Mouse (Mus musculus): Measurements from ENCODE around the gene Pacsin2.

The Pacsin2 gene

GRCm38 (mm10) chr15:83387911-83388310 is 76.5 kb downstream of the Pacsin2 start:
- no peak for TF ChIP-seq GATA4 (IDR thresholded peaks at IDR 0.05; ENCODE audit: insufficient replicate concordance, low read length)

- no peak for TF ChIP-seq GATA4 (IDR thresholded peaks at IDR 0.05; ENCODE audit: insufficient replicate concordance, low read length)
These were observed 80.8 kb downstream of the Pacsin2 start for GRCm38 (mm10) chr15:83383633-83384032.

- no peak for TF ChIP-seq GATA4 (IDR thresholded peaks at IDR 0.05; ENCODE audit: insufficient replicate concordance, low read length)
These were observed 81.3 kb downstream of the Pacsin2 start for GRCm38 (mm10) chr15:83383136-83383535.

DNA sequence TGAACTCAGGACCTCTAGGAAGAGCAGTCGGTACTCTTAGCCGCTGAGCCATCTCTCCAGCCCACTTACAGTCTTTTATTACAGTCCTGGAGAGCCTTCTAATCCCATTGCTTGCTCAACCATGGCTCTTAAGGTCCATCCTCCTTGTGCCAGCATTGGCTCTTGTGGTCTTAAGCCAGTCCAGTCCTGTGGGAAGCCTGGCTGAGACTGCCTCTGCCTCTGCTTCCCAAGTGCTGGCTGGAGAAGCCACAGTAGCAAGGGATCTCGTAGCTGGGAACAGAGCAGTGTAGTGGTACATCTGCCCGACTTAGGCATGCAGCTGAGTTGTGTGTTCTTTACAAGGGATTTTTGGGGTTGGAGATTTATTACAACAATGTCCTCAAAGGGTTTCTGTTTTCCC is 81.9 kb downstream of the Pacsin2 start:
- TF ChIP-seq GATA4 (IDR thresholded peaks at IDR 0.05; ENCODE audit: insufficient replicate concordance, low read length), result no peak

GRCm38 (mm10) chr15:83377153-83377552 is 87.3 kb downstream of the Pacsin2 start:
- TF ChIP-seq GATA4 (IDR thresholded peaks at IDR 0.05; ENCODE audit: insufficient replicate concordance, low read length), result no peak

- no peak for TF ChIP-seq GATA4 (IDR thresholded peaks at IDR 0.05; ENCODE audit: insufficient replicate concordance, low read length)
These were observed 89.3 kb downstream of the Pacsin2 start for GRCm38 (mm10) chr15:83375136-83375535.

DNA sequence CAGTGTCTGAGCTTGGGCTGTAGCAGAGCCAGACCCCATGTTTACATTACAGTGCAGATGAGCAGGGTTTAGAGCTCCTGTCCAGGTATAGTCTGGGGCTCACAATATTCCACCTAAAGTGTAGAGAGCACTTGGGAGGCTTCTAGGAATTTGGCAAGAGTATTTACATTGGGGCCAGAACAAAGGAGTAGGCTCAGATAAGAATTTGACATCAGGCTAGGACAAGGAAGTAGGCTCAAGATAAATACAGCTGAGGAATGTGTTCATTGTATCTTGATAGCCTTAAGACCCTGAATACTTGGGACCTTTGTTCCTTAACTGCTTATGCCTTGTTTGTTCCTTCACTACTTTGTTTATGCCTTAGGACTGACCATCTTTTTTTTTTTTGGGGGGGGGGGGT is 90.3 kb downstream of the Pacsin2 start:
- peak; percentile 91 for TF ChIP-seq GATA4 (IDR thresholded peaks at IDR 0.05; ENCODE audit: insufficient replicate concordance, low read length)

DNA sequence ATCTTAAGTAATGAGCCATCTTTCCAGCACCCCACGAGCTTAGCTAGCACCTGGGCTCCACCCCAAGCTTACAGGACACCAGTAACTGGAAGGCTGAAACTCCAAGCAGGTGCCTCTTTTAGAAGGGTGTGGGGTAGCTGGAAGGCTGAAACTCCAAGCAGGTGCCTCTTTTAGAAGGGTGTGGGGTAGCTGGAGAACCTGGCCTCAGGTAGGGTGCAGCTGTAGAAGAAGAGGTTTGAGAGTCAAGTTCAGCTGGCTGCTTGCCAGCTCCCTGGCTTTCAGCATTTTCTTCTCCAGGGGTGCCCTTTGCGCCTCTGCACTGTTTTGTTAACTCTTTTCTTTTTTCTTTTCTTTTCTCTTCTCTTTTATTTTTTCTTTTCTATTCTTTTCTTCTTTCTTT is 96.1 kb downstream of the Pacsin2 start:
- no peak for TF ChIP-seq GATA4 (IDR thresholded peaks at IDR 0.05; ENCODE audit: insufficient replicate concordance, low read length)

- no peak for TF ChIP-seq GATA4 (IDR thresholded peaks at IDR 0.05; ENCODE audit: insufficient replicate concordance, low read length)
These were observed 97.4 kb downstream of the Pacsin2 start for GRCm38 (mm10) chr15:83366933-83367552.

DNA sequence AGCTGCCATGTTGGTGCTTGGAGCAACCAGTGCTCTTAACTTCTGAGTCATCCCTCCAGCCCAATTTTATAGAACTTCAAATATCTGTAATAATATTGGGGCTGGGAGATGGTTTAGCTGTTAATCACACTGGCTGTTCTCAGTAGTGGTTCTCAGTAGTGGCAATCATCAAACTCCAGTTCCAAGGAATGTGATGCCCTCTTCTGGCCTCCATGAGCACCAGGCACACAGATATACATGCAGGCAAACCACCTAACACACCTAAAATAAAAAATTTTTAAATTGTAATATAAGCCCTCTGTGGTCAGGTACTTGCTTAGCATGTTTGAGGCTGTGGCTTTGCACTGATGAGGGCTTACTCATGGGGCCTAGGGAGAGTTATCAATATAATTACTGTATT is 98.7 kb downstream of the Pacsin2 start:
- no peak for TF ChIP-seq GATA4 (IDR thresholded peaks at IDR 0.05; ENCODE audit: insufficient replicate concordance, low read length)

GRCm38 (mm10) chr15:83364194-83364593 is 100.2 kb downstream of the Pacsin2 start:
- TF ChIP-seq GATA4 (IDR thresholded peaks at IDR 0.05; ENCODE audit: insufficient replicate concordance, low read length), result no peak

DNA sequence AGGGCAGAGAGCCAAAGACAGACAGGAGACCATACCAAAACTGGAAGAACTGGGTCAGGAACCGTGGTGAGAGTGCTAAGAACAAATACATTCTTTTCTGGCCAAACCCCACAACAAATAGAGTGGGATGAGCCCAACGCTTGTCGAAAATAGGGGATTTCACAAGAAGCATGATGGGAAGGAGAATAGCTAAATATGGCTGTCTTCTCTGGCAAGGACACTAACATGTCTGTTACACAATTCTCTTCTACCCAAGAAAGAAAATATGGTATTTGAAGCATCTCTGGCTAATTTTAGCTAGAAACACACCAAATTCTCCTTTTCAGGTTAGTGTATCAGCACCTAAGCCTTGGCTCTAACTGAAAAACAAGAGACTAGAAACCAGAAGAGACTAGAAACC is 104.3 kb downstream of the Pacsin2 start:
- TF ChIP-seq GATA4 (IDR thresholded peaks at IDR 0.05; ENCODE audit: insufficient replicate concordance, low read length), result no peak

DNA sequence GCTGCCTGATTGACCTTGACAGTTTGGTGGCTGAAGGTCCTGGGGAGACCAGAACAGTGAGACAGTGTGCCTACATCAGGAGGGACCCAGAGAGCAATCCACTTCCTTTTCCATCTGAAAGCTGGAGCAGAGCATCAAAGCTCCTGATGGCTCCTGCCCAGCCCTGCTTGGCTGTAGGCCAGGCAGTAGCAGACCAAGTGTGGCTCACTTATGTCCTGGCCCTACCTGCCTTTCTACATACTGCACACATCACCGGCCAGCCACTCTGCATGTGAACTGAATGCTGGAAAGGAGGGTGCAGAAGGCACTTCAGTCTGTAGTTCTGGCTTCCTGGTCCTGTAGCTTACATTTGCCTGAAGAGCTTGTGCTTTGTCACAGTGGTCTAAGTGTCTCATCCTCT is 105.9 kb downstream of the Pacsin2 start:
- TF ChIP-seq GATA4 (IDR thresholded peaks at IDR 0.05; ENCODE audit: insufficient replicate concordance, low read length), result no peak

DNA sequence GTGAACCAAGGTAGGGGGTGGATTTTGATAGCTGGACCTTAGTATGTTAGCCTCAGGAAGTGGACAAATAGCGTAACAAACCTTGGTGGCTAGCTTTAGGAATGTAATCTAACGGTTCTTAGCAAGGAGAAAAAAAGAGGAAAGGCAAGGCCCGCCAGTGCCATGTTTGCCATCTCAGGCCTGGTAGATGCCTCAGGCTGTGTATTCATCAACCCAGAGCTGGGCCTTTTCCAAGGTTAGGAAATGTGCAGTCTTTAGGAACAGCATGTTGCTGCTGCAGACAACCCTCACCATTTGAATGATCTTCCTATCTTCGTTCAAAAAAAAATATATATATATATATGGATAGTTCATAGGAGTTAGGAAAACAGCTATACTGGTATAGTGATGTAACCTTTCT is 112.9 kb downstream of the Pacsin2 start:
- no peak for TF ChIP-seq GATA4 (IDR thresholded peaks at IDR 0.05; ENCODE audit: insufficient replicate concordance, low read length)

DNA sequence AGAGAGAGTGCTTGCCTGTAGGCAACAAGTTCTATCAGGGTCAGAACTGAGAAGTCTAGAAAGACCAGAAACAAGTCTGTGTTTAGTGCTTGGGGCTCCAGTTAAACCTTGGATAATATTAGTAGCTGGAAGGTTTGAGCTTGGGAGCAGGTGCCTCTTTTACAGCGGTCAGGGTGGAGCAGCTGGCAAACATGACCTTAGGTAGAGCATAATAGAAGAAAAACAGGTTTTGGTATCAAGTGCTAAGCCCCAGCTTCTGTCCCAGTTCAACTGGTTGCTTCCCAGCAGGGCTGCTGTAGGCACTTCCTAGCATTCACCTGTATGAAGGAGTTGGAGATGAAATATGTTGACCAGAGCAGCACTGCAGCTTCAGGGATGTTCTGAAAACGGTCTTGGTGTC is 113.5 kb downstream of the Pacsin2 start:
- TF ChIP-seq GATA4 (IDR thresholded peaks at IDR 0.05; ENCODE audit: insufficient replicate concordance, low read length), result no peak

GRCm38 (mm10) chr15:83349954-83350711 is 114.3 kb downstream of the Pacsin2 start, which contains the start of gene Arfgap3:
Gene Arfgap3 (minus strand): TSS chr15:83350247.
- TF ChIP-seq GATA4 (IDR thresholded peaks at IDR 0.05; ENCODE audit: insufficient replicate concordance, low read length), result no peak; the same call in 1 of the 2 replicates
